ENCODE assay signal across 8 mouse cellular contexts in genomic region chr11:74526180-74527158, GRCm38 (mm10).
DNase-seq lines count a peak whose midpoint lies in the region; ATAC-seq and TF ChIP-seq lines count a peak whose summit lies in the region.

No protein-coding gene starts in this region.

- peak overlapping the region; percentile 52 for H3K4me2 ChIP-seq in embryonic facial prominence, embryonic 14.5 days (ENCODE audit: low read depth, low read length)
- H3K4me2 ChIP-seq in heart, embryonic 12.5 days = peak overlapping the region; percentile 64
- H3K4me2 ChIP-seq in kidney, postnatal 0 days (ENCODE audit: low read length) = peak overlapping the region; percentile 51

- no peak overlapping the region for H3K9ac ChIP-seq in MEL (ENCODE audit: control insufficient read depth, low read depth, low read length, poor library complexity, severe bottlenecking)
- H3K9ac ChIP-seq in embryonic facial prominence, embryonic 14.5 days (ENCODE audit: low read depth, low read length) = peak overlapping the region; percentile 34; the same call in 1 of the 2 replicates
- peak overlapping the region; percentile 51 for H3K9ac ChIP-seq in heart, embryonic 12.5 days
- no peak overlapping the region for H3K9ac ChIP-seq in kidney, postnatal 0 days (ENCODE audit: low read depth, low read length)

- ATAC-seq in embryonic facial prominence, embryonic 14.5 days (ENCODE audit: low read depth) = 0 out of 2 replicates have a peak, but pooled peaks have one; percentile 21
- no peak for ATAC-seq in heart, embryonic 12.5 days (ENCODE audit: insufficient number of reproducible peaks, low FRiP score)
- 0 out of 2 replicates have a peak, but pooled peaks have one; percentile 29 for ATAC-seq in kidney, postnatal 0 days (replicated peaks; ENCODE audit: low FRiP score, low read depth)

- H3K27me3 ChIP-seq in MEL (ENCODE audit: control insufficient read depth in 1 of 2, insufficient read depth in 2 of 2, low read length in 2 of 2) = no peaks in the 10 kb centered on the region
- H3K27me3 ChIP-seq in embryonic facial prominence, embryonic 14.5 days (replicated peaks; ENCODE audit: control insufficient read depth, insufficient read depth, low read length) = peaks cover 29% of the 10 kb centered on the region
- H3K27me3 ChIP-seq in heart, embryonic 12.5 days (replicated peaks) = peaks cover 28% of the 10 kb centered on the region
- H3K27me3 ChIP-seq in kidney, postnatal 0 days (ENCODE audit: insufficient read depth, low read length) = no peaks in the 10 kb centered on the region

- 13% methylated on average over 17 of the region's 18 CpGs for WGBS in embryonic facial prominence, embryonic 14.5 days
- 13% methylated on average over 18 of the region's 18 CpGs for WGBS in heart, embryonic 12.5 days
- 9% methylated on average over 18 of the region's 18 CpGs for WGBS in kidney, postnatal 0 days

- no peak overlapping the region for H3K27ac ChIP-seq in MEL (ENCODE audit: control insufficient read depth, low read depth, low read length)
- H3K27ac ChIP-seq in embryonic facial prominence, embryonic 14.5 days (replicated peaks; ENCODE audit: low read depth, low read length) = peak overlapping the region; percentile 71; the same call in 1 of the 2 replicates
- no peak overlapping the region for H3K27ac ChIP-seq in heart, embryonic 12.5 days (ENCODE audit: poor library complexity, severe bottlenecking)
- no peak overlapping the region for H3K27ac ChIP-seq in kidney, postnatal 0 days

- no peak overlapping the region for H3K4me3 ChIP-seq in MEL (ENCODE audit: control insufficient read depth in 1 of 2, insufficient read depth in 1 of 2, low read depth in 2 of 2, low read length in 2 of 2)
- peak overlapping the region; percentile 15; the same call in 1 of the 2 replicates for H3K4me3 ChIP-seq in embryonic facial prominence, embryonic 14.5 days (ENCODE audit: low read depth, low read length)
- peak overlapping the region; percentile 34 for H3K4me3 ChIP-seq in heart, embryonic 12.5 days
- 0 out of 2 replicates have a peak overlapping the region, but pooled peaks have one; percentile 16 for H3K4me3 ChIP-seq in kidney, postnatal 0 days (replicated peaks; ENCODE audit: low read depth, low read length)

- peak; percentile 71 to 84 (median 83) for TF ChIP-seq CTCF in MEL (IDR thresholded peaks at IDR 0.05 in 2 of 3, conservative IDR thresholded peaks at IDR 0.05 in 1 of 3; ENCODE audit: control insufficient read depth in 1 of 3, insufficient read depth in 1 of 3, low read depth in 2 of 3, low read length in 3 of 3, poor library complexity in 1 of 3, severe bottlenecking in 1 of 3)
- peak; percentile 84 for TF ChIP-seq CTCF in kidney, postnatal 0 days (IDR thresholded peaks at IDR 0.05; ENCODE audit: low read depth)

- no peak for TF ChIP-seq POLR2A in MEL (IDR thresholded peaks at IDR 0.05; ENCODE audit: control insufficient read depth in 1 of 2, insufficient read depth in 1 of 2, low read depth in 1 of 2, low read length in 2 of 2, poor library complexity in 1 of 2)

- TF ChIP-seq EP300 in MEL (IDR thresholded peaks at IDR 0.05; ENCODE audit: low read depth in 1 of 2, low read length in 2 of 2) = no peak

- H3K36me3 ChIP-seq in MEL (ENCODE audit: control insufficient read depth in 1 of 2, insufficient read depth in 2 of 2, low read length in 2 of 2) = no peaks in the 10 kb centered on the region
- no peaks in the 10 kb centered on the region for H3K36me3 ChIP-seq in embryonic facial prominence, embryonic 14.5 days (ENCODE audit: control insufficient read depth, insufficient read depth, low read length)
- no peaks in the 10 kb centered on the region for H3K36me3 ChIP-seq in heart, embryonic 12.5 days
- no peaks in the 10 kb centered on the region for H3K36me3 ChIP-seq in kidney, postnatal 0 days (ENCODE audit: insufficient read depth, low read length)

- 0 out of 4 replicates have a peak, but pooled peaks cover 0 to 3% of the 10 kb centered on the region in 2 experiments for H3K4me1 ChIP-seq in MEL (ENCODE audit: control insufficient read depth in 1 of 2, insufficient read depth in 2 of 2, low read length in 2 of 2)
- peaks cover 11% of the 10 kb centered on the region for H3K4me1 ChIP-seq in embryonic facial prominence, embryonic 14.5 days (ENCODE audit: control insufficient read depth, insufficient read depth, low read length)
- H3K4me1 ChIP-seq in heart, embryonic 12.5 days (replicated peaks) = peaks cover 32% of the 10 kb centered on the region
- peaks cover 26% of the 10 kb centered on the region; the same call in 1 of the 2 replicates for H3K4me1 ChIP-seq in kidney, postnatal 0 days (replicated peaks; ENCODE audit: insufficient read depth, low read length)

- H3K9me3 ChIP-seq in MEL (replicated peaks; ENCODE audit: insufficient read depth, low read length) = no peaks in the 10 kb centered on the region
- no peaks in the 10 kb centered on the region for H3K9me3 ChIP-seq in embryonic facial prominence, embryonic 14.5 days (ENCODE audit: control insufficient read depth, low read length)
- no peaks in the 10 kb centered on the region; the same call in 1 of the 2 replicates for H3K9me3 ChIP-seq in heart, embryonic 12.5 days (replicated peaks)
- H3K9me3 ChIP-seq in kidney, postnatal 0 days (replicated peaks; ENCODE audit: low read length) = no peaks in the 10 kb centered on the region

- peak; percentile 69 for TF ChIP-seq RAD21 in MEL (IDR thresholded peaks at IDR 0.05; ENCODE audit: low read depth, low read length)

- no peaks in the 10 kb centered on the region for H3K79me2 ChIP-seq in MEL (ENCODE audit: control insufficient read depth, insufficient read depth, low read length, poor library complexity)

- DNase-seq in cerebellum, postnatal 14 days = peak; percentile 63 to 71
- no peak for DNase-seq in cerebellum, adult 9-11 months
- peak; percentile 66 for DNase-seq in MEL (ENCODE audit: low read depth, low spot score)
- peak; percentile 62 for DNase-seq in embryonic facial prominence, embryonic 14.5 days (ENCODE audit: low spot score)
- peak; percentile 74 for DNase-seq in kidney, postnatal 0 days (ENCODE audit: low spot score)
- DNase-seq in lung, postnatal 10 days = peak; percentile 43
- DNase-seq in telencephalon, adult 2 months (ENCODE audit: low read depth, low spot score) = peak; percentile 58

TF ChIP-seq in MEL, 35 proteins besides CTCF, POLR2A, EP300 and RAD21:
- TF ChIP-seq ZC3H11A (IDR thresholded peaks at IDR 0.05; ENCODE audit: low read depth, low read length) (peak; percentile 68), SMC3 (IDR thresholded peaks at IDR 0.05; ENCODE audit: low read depth, low read length) (peak; percentile 78), JUND (IDR thresholded peaks at IDR 0.05; ENCODE audit: low read depth, low read length) (no peak), GATA1 (IDR thresholded peaks at IDR 0.05; ENCODE audit: low read depth, low read length) (peak; percentile 64; the same call in 1 of the 2 replicates)
TF ChIP-seq in MEL: peak in this region for 3.

Comparison
In these comparisons a context has a peak if more than half of its experiments do, and no peak if none do; other contexts are left out.
1. H3K4me3 ChIP-seq: peak in embryonic facial prominence, embryonic 14.5 days (single experiment), heart, embryonic 12.5 days (single experiment) and kidney, postnatal 0 days (single experiment); none in MEL (0 of 2).
2. H3K9ac ChIP-seq: peak in embryonic facial prominence, embryonic 14.5 days (single experiment) and heart, embryonic 12.5 days (single experiment); none in MEL (single experiment) and kidney, postnatal 0 days (single experiment).
3. Peak in every context shown above with its lines, with median percentiles within 50 percentile points of each other: H3K4me2 ChIP-seq.